Mouse (Mus musculus): ENCODE results near the gene Auts2. TPM values are rescaled to one million over a fixed set of nuclear protein-coding genes. Genes with fewer than 3 reads are reported as not detected.

Gene Auts2
- polyA plus RNA-seq, 1 experiment from 2014 or later = 57.8 TPM

DNA sequence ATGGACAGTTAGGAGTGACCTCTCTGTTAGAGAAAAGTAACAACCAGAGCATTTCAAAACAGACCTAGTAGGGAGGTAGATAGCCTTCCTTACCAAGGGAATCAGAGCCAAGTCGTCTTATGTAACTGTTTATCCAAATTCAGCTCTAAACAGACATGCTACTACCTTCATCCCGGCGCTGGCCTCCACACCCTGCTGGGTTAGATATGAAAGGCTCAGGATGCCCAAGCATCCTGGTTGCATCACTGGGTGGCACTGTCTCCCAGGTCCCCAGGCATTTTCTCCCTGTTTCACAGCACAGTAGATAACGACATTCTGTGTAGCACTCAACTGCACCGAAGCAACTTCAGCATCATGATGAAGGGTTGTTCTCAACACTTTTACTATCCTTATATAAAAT lies 154.4 kb downstream of the Auts2 start:
- Histone ChIP-seq H3K27ac (no peak overlapping the region), H3K27me3 (ENCODE audit: low read depth, poor library complexity, severe bottlenecking) (no peaks in the 10 kb centered on the region), H3K4me3 (no peak overlapping the region), H3K36me3 (no peaks in the 10 kb centered on the region), H3K4me1 (peaks cover 17% of the 10 kb centered on the region), H3K9me3 (replicated peaks) (no peaks in the 10 kb centered on the region)
- no peak for DNase-seq (ENCODE audit: low spot score)
- WGBS = 91% methylated on average over 5 of the region's 5 CpGs

DNA sequence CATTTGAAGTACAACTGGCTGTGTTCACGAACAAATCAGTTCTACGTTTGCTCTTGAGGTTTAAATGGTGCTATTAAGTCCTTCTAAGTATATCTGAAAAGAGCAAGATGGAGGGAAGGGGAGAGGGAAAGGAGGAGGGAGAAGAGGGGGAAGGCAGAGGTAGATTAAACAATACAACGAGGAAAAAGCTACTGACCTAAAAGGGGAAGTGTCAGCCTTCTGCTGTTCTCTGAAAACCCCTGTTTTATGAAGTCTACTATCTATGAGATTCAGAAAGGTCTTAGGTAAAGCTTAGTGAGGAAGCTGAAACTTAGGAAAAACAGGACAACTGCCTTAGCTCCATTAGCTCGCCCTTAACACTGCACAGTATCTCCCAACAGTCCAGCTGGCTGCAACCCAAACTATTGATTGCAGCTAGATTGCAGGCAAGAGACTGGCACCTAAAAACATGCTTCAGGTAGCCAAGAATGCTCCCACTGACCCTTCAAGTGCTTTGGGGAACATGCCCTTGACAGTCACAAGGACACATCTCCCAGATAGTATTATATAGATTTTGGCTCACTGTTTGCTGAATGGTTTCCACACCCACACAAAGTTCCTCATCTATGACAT lies 157.8 kb downstream of the Auts2 start:
- H3K36me3 ChIP-seq = no peaks in the 10 kb centered on the region
- H3K4me1 ChIP-seq = peaks cover 31% of the 10 kb centered on the region
- H3K9me3 ChIP-seq (replicated peaks) = no peaks in the 10 kb centered on the region
- H3K4me3 ChIP-seq = no peak overlapping the region
- no peak for DNase-seq (ENCODE audit: low spot score)
- 70% methylated on average over 4 of the region's 4 CpGs for WGBS
- H3K27me3 ChIP-seq (ENCODE audit: low read depth, poor library complexity, severe bottlenecking) = no peaks in the 10 kb centered on the region
- no peak overlapping the region for H3K27ac ChIP-seq

DNA sequence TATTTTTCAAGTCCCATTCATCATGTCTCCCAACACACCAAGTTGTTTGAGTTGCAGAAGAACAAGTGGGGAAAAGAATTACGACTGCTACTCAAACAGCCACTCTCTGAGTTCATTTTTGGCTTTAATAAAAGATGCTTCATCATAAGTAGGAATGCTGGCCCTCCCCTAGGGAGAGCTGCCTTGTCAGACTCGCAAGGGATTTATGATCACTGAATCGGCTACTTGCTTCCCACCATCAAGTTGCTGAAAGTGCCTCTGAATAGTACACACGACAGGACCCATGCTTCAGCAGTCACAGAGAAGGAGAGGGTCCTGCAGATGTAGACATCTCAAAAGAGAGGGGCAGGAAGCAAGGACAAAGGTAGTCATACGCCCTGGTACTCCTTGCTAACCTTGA lies 162.9 kb downstream of the Auts2 start:
- no peak for DNase-seq (ENCODE audit: low spot score)
- no peak overlapping the region for H3K27ac ChIP-seq
- H3K27me3 ChIP-seq (ENCODE audit: low read depth, poor library complexity, severe bottlenecking) = no peaks in the 10 kb centered on the region
- H3K4me3 ChIP-seq = no peak overlapping the region
- no peaks in the 10 kb centered on the region for H3K9me3 ChIP-seq (replicated peaks)
- H3K36me3 ChIP-seq = no peaks in the 10 kb centered on the region
- H3K4me1 ChIP-seq = peaks cover 33% of the 10 kb centered on the region
- 64% methylated on average over 5 of the region's 5 CpGs for WGBS

DNA sequence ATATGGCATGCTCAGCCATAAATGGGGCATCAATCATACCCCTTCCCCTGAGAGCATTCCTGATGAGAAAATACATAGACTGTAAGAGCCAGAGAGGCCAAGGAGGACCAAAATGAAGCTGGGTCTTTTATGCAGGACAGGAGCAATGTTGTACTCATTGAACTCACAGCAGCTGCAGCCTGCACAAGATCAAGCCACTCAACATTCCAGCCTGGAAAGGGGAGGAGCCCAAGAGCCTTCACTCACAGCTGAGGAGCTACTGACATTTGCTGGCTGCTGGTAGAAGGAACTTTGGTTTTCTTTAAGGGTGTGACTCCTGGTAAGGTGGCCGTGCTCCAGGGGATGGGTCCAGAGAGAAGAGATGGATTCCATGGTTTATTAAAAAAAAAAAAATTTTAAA lies 164.2 kb downstream of the Auts2 start:
- Histone ChIP-seq H3K4me3 (no peak overlapping the region), H3K27me3 (ENCODE audit: low read depth, poor library complexity, severe bottlenecking) (no peaks in the 10 kb centered on the region), H3K36me3 (no peaks in the 10 kb centered on the region), H3K4me1 (peaks cover 26% of the 10 kb centered on the region), H3K9me3 (replicated peaks) (no peaks in the 10 kb centered on the region), H3K27ac (no peak overlapping the region)
- WGBS = 60% methylated on average over 1 of the region's 1 CpGs
- no peak for DNase-seq (ENCODE audit: low spot score)

GRCm38 (mm10) chr5:132375130-132375529 lies 168.0 kb downstream of the Auts2 start:
- 71% methylated on average over 1 of the region's 1 CpGs for WGBS
- no peak overlapping the region for H3K4me3 ChIP-seq

GRCm38 (mm10) chr5:132373471-132374075 lies 169.6 kb downstream of the Auts2 start:
- Histone ChIP-seq H3K9me3 (replicated peaks) (no peaks in the 10 kb centered on the region), H3K27ac (no peak overlapping the region), H3K27me3 (ENCODE audit: low read depth, poor library complexity, severe bottlenecking) (no peaks in the 10 kb centered on the region), H3K36me3 (no peaks in the 10 kb centered on the region), H3K4me3 (no peak overlapping the region), H3K4me1 (peaks cover 26% of the 10 kb centered on the region)
- WGBS = 78% methylated on average over 4 of the region's 4 CpGs
- DNase-seq (ENCODE audit: low spot score) = no peak

More at GRCm38 (mm10) chr5:132375130-132375529, 168.0 kb downstream of the Auts2 start:
- DNase-seq (ENCODE audit: low spot score) = no peak
- Histone ChIP-seq H3K9me3 (replicated peaks) (no peaks in the 10 kb centered on the region), H3K36me3 (no peaks in the 10 kb centered on the region), H3K4me1 (peaks cover 19% of the 10 kb centered on the region), H3K27ac (no peak overlapping the region), H3K27me3 (ENCODE audit: low read depth, poor library complexity, severe bottlenecking) (no peaks in the 10 kb centered on the region)

DNA sequence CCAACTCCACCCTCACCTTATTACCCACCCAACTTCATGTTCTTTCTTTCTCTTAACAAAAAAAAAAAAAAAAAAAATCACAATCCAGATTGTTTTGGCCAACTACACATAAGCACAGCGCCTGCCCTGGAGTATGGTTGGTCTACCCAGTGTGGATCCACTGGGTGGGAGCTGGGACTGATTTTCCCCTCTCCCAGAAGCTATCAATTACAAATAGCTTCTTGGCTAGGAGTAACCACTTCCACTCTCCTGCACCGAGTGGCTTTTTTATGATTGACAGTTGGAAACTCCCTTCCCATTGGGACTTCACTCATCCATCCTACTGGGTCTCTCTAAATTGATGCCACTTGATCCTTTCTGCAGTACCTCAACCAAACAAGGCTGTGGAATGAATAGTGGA lies 170.5 kb downstream of the Auts2 start:
- Histone ChIP-seq H3K4me1 (peaks cover 35% of the 10 kb centered on the region), H3K27ac (no peak overlapping the region), H3K9me3 (replicated peaks) (no peaks in the 10 kb centered on the region), H3K4me3 (no peak overlapping the region), H3K27me3 (ENCODE audit: low read depth, poor library complexity, severe bottlenecking) (no peaks in the 10 kb centered on the region), H3K36me3 (no peaks in the 10 kb centered on the region)
- no peak for DNase-seq (ENCODE audit: low spot score)
- 77% methylated on average over 2 of the region's 2 CpGs for WGBS

DNA sequence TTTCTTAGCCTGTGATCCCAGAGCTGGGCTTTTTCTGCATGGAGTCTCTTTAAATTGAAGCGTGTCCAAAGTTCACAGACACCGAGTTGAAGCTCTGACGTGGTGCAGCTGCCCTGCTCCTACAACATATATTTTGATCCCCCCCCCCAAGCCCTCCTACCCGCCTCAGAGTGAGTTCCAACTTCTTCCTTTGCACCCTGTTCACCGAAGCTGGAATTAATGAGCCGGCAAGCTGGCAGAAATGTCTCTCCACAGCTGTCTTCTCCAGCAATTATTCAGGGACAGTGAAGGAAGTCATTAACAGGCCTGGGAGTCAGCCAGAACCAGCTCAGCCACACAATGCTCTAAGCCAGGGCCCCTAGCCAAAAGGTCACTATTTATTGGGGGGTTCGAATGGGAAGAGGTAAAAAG lies 174.5 kb downstream of the Auts2 start:
- H3K4me3 ChIP-seq = no peak overlapping the region
- H3K27me3 ChIP-seq (ENCODE audit: low read depth, poor library complexity, severe bottlenecking) = no peaks in the 10 kb centered on the region
- no peaks in the 10 kb centered on the region for H3K9me3 ChIP-seq (replicated peaks)
- no peaks in the 10 kb centered on the region for H3K36me3 ChIP-seq
- WGBS = 11% methylated on average over 7 of the region's 7 CpGs
- DNase-seq (ENCODE audit: low spot score) = peak; percentile 39
- peaks cover 43% of the 10 kb centered on the region for H3K4me1 ChIP-seq
- H3K27ac ChIP-seq = no peak overlapping the region

DNA sequence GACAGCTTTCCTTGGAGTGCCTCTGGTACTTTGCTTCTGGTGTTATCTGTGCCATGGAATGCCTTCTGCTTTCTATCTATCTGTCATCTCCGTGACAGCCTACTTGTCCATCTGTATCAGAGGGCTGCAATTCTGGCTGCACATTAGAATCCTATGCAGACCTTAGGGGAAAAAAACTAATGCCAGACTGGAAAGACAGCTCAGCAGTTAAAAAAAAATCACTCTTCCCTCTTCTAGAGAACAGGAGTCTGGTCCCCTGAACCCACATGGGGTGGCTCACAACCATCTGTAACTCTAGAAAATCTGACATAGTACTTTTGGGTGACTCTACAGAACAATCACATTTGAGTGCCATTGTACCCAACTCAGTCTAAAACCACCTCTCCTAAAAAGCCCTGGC lies 181.9 kb downstream of the Auts2 start:
- DNase-seq (ENCODE audit: low spot score) = no peak
- no peaks in the 10 kb centered on the region for H3K36me3 ChIP-seq
- WGBS = 68% methylated on average over 1 of the region's 1 CpGs
- H3K27ac ChIP-seq = no peak overlapping the region
- H3K4me3 ChIP-seq = no peak overlapping the region
- H3K27me3 ChIP-seq (ENCODE audit: low read depth, poor library complexity, severe bottlenecking) = no peaks in the 10 kb centered on the region
- H3K4me1 ChIP-seq = peaks cover 25% of the 10 kb centered on the region
- no peaks in the 10 kb centered on the region for H3K9me3 ChIP-seq (replicated peaks)

- Histone ChIP-seq H3K4me1 (peaks cover 22% of the 10 kb centered on the region), H3K4me3 (no peak overlapping the region), H3K36me3 (no peaks in the 10 kb centered on the region), H3K27me3 (ENCODE audit: low read depth, poor library complexity, severe bottlenecking) (no peaks in the 10 kb centered on the region), H3K9me3 (replicated peaks) (no peaks in the 10 kb centered on the region), H3K27ac (no peak overlapping the region)
- no peak for DNase-seq (ENCODE audit: low spot score)
- WGBS = 78% methylated on average over 5 of the region's 5 CpGs
Measured at GRCm38 (mm10) chr5:132357726-132358125, 185.4 kb downstream of the Auts2 start.

DNA sequence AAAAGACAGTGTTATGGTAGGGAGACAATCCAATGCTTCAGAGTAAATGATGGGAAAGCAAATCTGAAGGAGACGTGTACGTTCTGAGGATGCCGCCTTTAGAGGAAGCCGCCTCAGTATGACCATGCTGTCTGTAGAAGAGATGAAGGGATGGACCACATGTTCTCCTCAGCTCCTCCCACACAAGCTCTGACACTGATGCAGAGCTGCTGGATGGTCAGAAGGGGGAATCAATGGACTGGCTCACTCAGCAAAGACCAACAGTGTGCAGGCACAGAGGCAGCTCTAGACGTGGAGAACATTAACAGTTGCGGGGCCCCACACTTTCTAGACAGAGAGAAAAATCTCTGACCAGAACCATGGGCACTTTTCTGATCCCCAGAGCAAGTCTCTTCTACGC lies 187.2 kb downstream of the Auts2 start:
- WGBS = 82% methylated on average over 7 of the region's 7 CpGs

GRCm38 (mm10) chr5:132352437-132352836 lies 190.7 kb downstream of the Auts2 start:
- Histone ChIP-seq H3K9me3 (replicated peaks) (no peaks in the 10 kb centered on the region), H3K27me3 (ENCODE audit: low read depth, poor library complexity, severe bottlenecking) (no peaks in the 10 kb centered on the region), H3K4me1 (no peaks in the 10 kb centered on the region; the same call in none of the 2 replicates), H3K4me3 (no peak overlapping the region), H3K36me3 (no peaks in the 10 kb centered on the region), H3K27ac (no peak overlapping the region)
- no peak for DNase-seq (ENCODE audit: low spot score)
- whole genome bisulfite sequencing = 49% methylated on average over 1 of the region's 1 CpGs

More for the DNA sequence above, 187.2 kb downstream of the Auts2 start:
- no peaks in the 10 kb centered on the region for H3K36me3 ChIP-seq
- no peaks in the 10 kb centered on the region for H3K27me3 ChIP-seq (ENCODE audit: low read depth, poor library complexity, severe bottlenecking)
- no peak overlapping the region for H3K27ac ChIP-seq
- peaks cover 16% of the 10 kb centered on the region for H3K4me1 ChIP-seq
- H3K4me3 ChIP-seq = no peak overlapping the region
- no peaks in the 10 kb centered on the region for H3K9me3 ChIP-seq (replicated peaks)
- no peak for DNase-seq (ENCODE audit: low spot score)

DNA sequence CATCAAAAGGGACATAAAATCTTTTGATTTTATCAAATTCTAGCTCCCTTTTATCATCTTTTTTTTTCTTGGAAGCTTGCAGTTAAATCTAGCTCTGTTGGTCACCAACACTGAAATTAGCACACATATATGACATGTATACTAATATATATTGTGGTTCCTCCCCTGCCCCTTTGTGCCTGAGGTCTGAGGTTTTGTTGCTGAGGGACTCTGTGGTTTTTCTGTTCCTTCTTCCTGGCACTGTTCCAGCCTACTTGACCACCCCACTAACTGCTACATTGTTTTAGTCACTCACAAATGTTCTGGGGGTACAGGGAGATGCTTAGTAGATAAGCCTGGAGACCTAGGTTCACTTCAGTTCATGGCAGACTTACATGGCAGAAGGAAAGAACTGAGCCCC lies 192.0 kb downstream of the Auts2 start:
- no peaks in the 10 kb centered on the region for H3K36me3 ChIP-seq
- no peaks in the 10 kb centered on the region for H3K9me3 ChIP-seq (replicated peaks)
- H3K4me3 ChIP-seq = no peak overlapping the region
- H3K27me3 ChIP-seq (ENCODE audit: low read depth, poor library complexity, severe bottlenecking) = no peaks in the 10 kb centered on the region
- no peaks in the 10 kb centered on the region; the same call in none of the 2 replicates for H3K4me1 ChIP-seq
- no peak overlapping the region for H3K27ac ChIP-seq
- no peak for DNase-seq (ENCODE audit: low spot score)

DNA sequence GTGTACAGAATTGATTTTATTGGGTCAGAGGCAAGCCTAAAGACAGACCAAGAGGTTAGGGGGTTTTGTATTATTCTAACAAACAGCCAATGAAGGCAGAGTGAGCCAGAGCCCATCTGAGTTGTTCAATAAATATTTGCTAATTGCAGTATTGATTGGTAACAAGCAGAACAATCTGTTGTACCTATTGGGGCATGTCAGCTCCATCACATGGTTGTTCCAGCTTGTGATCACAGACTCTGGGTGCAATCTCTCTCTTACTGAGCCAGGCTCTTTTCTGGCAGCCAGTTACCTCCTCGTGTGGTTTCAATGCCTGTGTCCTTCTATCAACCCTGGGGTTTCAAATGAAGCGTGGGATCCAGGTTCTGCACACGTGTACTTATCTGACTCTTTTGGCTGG lies 201.8 kb downstream of the Auts2 start:
- H3K9me3 ChIP-seq (replicated peaks) = no peaks in the 10 kb centered on the region
- H3K27me3 ChIP-seq (ENCODE audit: low read depth, poor library complexity, severe bottlenecking) = no peaks in the 10 kb centered on the region
- H3K4me3 ChIP-seq = no peak overlapping the region
- DNase-seq (ENCODE audit: low spot score) = no peak
- H3K36me3 ChIP-seq = no peaks in the 10 kb centered on the region
- 91% methylated on average over 3 of the region's 3 CpGs for WGBS
- H3K4me1 ChIP-seq = peaks cover 7% of the 10 kb centered on the region
- no peak overlapping the region for H3K27ac ChIP-seq
